Mouse (Mus musculus) right cerebral cortex, postnatal 25 days (tissue): ENCODE data around the gene Fam155a.

Experiments
- DNase-seq: peaks from one replicate; pipeline ENCODE4 v3.0.0; 2022

Gene Fam155a

GRCm38 (mm10) chr8:9252991-9253390 is 518.0 kb downstream of the Fam155a start:
- DNase-seq: no peak

- DNase-seq: no peak
Observed at GRCm38 (mm10) chr8:9248109-9248821, 522.7 kb downstream of the Fam155a start.

DNA sequence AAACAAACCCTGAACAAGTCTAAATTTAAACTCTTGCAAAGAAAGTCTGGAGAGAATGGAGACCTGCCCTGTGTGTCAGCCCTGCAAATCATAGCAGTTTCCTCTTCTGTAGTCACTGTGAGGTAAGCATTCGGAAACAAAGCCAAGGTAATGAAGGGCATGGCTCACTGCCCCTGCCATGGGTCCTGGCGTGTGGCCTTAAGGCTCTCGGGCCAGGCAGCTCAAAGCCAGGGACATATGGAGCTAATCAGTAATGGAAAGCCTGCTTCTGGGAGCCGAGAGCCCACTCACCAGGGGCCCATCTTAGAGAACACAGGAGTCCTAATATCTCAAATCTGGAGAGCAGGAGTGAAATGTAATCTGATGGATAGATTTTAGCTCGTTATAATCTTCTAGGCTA is 525.0 kb downstream of the Fam155a start:
- no peak for DNase-seq

DNA sequence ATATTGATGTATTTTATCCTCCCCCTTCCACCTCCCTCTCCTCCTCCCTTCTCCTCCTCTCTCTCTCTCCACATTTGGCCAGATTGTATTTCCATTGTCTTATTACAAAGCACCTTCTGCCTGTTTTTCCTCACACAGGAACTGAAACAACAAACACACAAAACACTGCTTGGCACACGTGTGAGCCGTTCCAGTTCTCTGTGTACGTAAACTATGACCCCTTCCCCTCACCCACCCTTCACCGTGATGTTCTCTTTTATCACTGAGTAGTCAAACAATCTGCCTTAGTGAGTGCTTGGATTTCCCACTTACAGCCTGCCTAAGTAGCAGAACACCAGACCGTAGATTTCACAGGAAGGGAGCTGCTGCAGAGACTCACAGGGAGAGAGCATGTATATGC is 530.0 kb downstream of the Fam155a start:
- DNase-seq: no peak

GRCm38 (mm10) chr8:9239741-9240140 is 531.2 kb downstream of the Fam155a start:
- no peak for DNase-seq

GRCm38 (mm10) chr8:9238974-9239373 is 532.0 kb downstream of the Fam155a start:
- DNase-seq: no peak

DNA sequence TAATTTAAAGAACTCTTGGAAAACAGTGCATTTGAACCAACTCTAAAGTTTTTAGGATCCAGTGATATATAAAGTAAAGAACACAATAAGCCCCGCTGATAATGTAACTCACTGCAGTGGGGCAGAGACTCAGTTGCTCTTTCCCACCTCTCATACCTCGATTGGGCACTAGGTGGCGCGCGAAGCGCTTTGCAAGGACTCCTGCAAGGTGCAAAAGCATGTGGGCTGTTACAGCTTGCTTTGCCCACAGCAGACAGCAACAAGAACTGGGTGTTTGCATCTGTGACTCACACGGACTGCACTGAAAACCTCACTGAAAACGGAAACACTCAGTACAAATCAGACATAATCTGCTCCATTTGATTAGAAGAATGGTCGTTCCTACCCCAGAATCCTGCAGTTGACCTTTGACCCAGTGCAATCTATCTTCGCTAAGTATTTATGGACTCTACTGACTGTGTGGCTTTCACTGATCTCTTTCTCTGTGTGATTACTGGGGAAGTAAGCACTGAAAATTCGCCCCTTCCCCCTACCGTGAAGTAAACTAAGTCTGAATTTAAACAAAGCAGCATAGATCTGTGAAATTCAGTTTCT is 537.5 kb downstream of the Fam155a start:
- DNase-seq: peak; percentile 90

GRCm38 (mm10) chr8:9227779-9228464 is 543.0 kb downstream of the Fam155a start:
- DNase-seq: peak; percentile 74

- DNase-seq: peak; percentile 69
Observed at GRCm38 (mm10) chr8:9226767-9227166, 544.2 kb downstream of the Fam155a start.

DNA sequence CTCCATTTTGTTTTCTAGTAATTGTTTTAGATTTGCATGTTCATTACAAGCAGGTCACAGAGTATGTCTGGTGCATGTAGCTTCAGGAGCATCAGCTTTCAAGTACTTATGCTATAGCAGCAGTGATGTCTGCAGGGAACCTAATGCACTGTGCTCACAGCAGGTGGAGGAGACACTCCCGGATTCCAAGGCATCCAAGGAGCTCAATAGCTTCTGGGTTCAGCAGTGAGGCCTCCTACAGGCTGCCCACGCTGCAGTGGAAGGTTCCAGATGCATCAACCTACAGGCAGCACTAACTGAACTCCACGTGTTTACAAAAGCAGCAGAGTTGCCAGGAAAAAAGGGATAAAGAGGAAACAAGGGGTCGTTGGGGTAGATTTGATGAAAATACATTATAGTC is 559.2 kb downstream of the Fam155a start:
- no peak for DNase-seq

- DNase-seq: no peak
Observed at GRCm38 (mm10) chr8:9207505-9208051, 563.4 kb downstream of the Fam155a start.

DNA sequence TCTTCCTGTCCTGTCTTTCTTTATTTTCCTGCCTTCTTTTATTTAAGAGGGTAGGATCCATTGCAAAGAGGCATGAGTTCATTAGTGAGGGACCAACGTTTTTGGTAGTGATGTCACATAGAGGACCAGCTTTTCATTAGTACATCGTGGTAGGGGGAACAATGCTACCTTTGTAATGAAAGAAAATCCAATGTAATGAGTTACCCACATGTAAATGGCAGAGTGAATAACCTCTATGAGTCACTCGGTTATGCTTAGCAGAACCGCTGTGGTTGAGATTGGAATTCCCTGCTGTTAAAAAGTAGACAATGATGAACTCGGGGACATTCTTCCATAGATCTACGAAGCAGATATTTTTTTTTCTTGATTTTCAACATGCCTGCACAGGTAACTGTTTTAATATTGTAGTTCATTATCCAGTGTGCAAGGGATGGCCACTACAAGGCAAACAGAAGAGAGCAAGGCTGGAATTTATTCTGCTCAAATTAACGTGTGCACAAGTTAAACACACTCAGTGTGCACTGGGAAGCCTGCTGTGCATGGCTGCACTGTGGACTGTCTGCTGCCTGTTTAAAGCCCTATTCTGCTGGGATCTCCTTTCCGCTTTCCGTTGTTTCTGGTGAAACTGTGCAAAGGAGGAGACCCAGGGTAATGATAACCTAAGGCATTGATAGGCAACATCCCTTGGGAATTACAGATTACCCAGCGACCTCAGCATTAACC is 566.5 kb downstream of the Fam155a start:
- DNase-seq: no peak

DNA sequence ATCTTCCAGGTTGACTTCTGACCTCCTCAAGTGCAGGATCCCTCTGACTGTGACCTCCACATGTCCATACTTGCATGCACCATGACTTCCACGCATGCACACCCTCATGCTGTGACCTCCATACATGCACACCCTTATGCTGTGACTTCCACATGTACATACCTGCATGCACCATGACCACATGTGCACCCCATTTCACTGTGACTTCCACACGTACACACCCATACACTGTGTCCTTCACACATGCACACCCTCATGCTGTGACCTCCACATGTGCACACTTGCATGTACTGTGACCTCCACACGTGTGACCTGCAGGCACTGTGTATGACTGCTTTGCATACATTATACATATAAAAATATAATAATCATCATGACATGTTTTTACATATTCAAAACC is 570.9 kb downstream of the Fam155a start:
- DNase-seq: no peak

DNA sequence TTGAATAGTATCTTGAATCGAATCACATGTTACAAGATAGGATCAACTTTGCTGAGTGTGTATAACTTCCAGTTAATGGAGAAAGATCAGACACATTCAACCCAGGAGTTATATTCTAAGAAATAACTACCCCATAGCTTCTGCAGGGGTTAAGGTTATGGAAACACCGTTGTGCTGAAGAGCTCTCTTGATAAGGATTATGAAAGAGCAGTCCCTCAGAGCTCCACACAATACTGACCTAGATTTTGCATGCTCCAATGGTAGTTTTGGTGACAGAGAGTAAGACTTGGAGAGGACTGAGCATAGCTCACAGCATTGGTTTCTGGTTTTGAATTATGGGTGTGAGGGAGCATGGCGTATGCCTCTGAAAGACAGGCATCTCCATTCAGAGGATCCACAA is 579.3 kb downstream of the Fam155a start:
- DNase-seq: no peak

DNA sequence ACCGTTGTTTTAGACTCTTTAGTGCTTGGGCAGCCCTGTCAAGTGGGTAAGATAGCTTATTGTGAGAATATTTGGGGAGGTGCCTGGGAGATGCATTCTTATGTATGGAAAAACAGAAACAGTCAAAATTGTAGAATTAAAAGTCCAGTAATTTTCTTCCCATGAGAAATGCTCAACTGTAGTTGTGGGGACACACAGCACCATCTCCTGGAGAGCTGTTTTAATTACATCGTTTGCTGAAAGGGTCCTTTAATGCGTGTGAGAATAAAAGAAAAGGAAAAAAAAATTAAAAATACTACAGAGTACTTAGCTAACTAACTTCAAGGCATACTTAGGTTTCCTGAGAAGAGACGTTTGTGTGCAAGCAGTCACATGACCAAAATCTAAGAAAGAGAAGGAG is 582.3 kb downstream of the Fam155a start:
- DNase-seq: no peak

DNA sequence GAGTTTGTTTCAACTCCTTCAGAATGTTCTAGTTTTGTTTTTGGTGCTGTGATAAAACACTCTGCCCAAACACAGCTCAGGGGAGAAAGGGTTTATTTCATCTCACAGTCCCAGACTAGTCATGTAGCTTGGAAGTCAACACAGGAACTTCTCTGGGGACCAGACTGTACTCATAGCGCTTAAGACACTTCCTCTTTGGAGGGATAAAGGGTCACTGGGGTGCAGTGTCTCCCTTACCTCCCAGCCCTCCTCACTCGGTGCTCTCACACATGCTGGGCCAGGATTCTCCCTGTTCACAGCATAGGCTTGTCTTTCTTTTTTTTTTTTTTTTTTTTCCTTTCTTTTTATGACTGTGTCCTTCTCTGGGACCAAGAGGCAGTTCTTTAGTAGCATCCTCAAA is 585.8 kb downstream of the Fam155a start:
- DNase-seq: no peak

- no peak for DNase-seq
Observed at GRCm38 (mm10) chr8:9182461-9182860, 588.5 kb downstream of the Fam155a start.

GRCm38 (mm10) chr8:9180686-9181315 is 590.2 kb downstream of the Fam155a start:
- DNase-seq: no peak

DNA sequence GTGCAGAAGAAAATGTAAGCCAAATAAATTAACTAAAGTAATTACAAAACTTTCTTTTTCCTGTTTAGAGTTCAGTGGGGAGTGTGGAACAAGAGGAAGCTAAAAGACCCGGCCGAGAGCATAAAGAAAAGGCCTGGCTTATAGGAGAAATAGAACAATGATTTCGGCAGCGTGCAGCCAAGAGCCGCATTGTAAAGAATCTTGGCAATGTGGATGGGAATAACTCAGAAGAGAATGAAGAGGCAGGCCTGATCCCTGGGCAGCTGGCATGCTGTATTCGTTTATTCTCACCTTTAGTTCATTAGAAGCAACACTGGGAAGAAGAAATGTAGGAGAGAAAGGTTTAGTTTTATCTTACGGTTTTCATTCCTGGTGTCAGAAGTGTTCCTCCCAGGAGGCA is 594.0 kb downstream of the Fam155a start:
- DNase-seq: no peak

GRCm38 (mm10) chr8:9174865-9175565 is 595.9 kb downstream of the Fam155a start:
- DNase-seq: peak; percentile 33

DNA sequence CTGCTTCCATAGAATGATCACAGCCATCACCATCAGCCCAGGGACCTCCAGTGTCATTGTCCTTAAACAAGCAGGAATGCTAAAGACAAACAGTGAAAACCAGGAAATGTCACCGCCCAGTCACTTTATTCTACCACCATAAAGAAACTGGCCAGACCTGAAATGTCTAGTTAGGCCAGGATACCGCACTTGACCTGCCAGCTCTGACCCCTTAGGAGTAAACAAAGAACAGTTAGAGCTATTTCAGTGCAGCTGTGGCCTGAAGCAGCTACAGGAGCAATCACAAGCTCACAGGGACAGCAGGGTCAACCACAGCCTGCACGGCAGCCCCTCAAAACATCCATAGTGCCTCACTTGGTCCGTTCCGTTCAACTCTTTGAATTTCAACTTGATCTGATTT is 599.1 kb downstream of the Fam155a start:
- no peak for DNase-seq

DNA sequence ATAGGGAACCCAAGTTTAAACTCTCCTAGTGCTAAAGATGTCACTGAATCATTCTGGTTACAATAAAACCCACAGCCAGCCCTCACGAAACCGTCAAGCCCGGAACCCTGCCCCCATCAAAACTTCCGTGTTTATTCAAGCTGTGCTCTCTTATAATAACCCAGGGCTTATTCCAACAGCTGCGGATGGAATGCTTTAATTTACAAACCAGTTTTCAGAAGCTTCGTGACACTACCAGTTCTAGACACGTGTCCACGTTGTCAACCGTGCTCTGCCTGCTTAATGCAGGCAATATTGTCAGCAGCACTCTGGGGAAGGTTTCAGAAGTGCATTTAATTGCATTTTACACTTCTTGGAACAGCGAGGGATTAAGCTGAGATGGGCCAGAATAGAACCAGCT is 603.0 kb downstream of the Fam155a start:
- no peak for DNase-seq
